Mouse (Mus musculus): ENCODE data around the gene Fam120a. TPM values are rescaled to one million over a fixed set of nuclear protein-coding genes. Genes with fewer than 3 reads are reported as not detected.

Fam120a gene
- polyA plus RNA-seq, 1 experiment from 2014 or later = 20.2 TPM

DNA sequence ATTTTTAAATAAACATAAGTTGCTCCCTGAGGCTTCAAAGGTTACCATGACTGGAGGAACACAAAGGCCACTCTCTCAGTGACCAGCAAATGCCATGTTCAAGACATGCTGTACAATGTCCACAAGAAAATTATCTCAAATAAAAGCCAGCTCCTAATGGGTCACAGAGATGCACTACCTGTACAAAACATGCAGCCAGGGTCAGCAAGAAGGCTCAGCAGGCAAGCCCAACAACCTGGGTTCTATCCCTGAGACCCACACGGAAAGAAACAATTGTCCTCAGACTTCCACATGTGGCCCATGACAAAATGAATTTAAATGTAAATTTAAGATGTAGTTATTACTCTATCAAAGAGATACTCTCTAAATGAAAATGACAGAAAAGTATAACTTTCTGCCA is 4.7 kb downstream of the Fam120a start:
- Histone ChIP-seq H3K36me3 (ENCODE audit: control insufficient read depth, insufficient read depth, low read length) (peaks cover 2% of the 10 kb centered on the region; the same call in 1 of the 2 replicates), H3K4me3 (ENCODE audit: low read depth, low read length) (no peak overlapping the region), H3K4me1 (ENCODE audit: control insufficient read depth, insufficient read depth, low read length) (peaks cover 14% of the 10 kb centered on the region; the same call in 1 of the 2 replicates), H3K4me2 (ENCODE audit: low read depth, severe bottlenecking) (no peak overlapping the region), H3K9me3 (ENCODE audit: control insufficient read depth, low read length) (no peaks in the 10 kb centered on the region), H3K27me3 (ENCODE audit: control insufficient read depth, insufficient read depth, low read length) (no peaks in the 10 kb centered on the region), H3K27ac (replicated peaks; ENCODE audit: low read depth, low read length) (no peak overlapping the region), H3K9ac (ENCODE audit: low read length) (no peak overlapping the region)
- ATAC-seq (ENCODE audit: insufficient number of reproducible peaks, low FRiP score, low TSS enrichment, low read depth) (no peak), DNase-seq (ENCODE audit: low spot score) (no peak)
- 79% methylated on average over 1 of the region's 1 CpGs for WGBS

DNA sequence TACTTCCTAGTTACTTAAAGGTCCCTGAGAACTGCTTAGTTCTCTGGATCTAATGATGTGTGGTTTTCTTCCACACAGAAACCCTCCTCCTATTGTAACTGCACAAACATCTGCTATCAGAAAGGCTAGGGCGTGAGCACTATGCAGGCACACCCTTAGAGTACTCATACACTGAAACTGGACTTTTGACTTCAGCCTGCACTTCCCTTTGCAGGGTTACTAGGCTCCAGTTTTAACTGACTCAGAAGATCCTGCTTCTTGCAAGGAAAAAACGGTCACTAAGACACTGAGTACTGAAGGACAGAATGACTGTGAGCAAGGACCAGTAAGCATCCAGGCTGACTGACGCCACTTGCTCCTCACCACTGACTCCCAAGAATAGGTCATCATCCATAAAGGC is 5.3 kb downstream of the Fam120a start:
- H3K4me1 ChIP-seq (ENCODE audit: control insufficient read depth, insufficient read depth, low read length) = peaks cover 14% of the 10 kb centered on the region; the same call in 1 of the 2 replicates
- H3K27me3 ChIP-seq (ENCODE audit: control insufficient read depth, insufficient read depth, low read length) = no peaks in the 10 kb centered on the region
- no peak overlapping the region for H3K27ac ChIP-seq (replicated peaks; ENCODE audit: low read depth, low read length)
- ATAC-seq (ENCODE audit: insufficient number of reproducible peaks, low FRiP score, low TSS enrichment, low read depth) (no peak), DNase-seq (ENCODE audit: low spot score) (no peak)
- H3K9me3 ChIP-seq (ENCODE audit: control insufficient read depth, low read length) = no peaks in the 10 kb centered on the region
- H3K4me2 ChIP-seq (ENCODE audit: low read depth, severe bottlenecking) = no peak overlapping the region
- no peak overlapping the region for H3K9ac ChIP-seq (ENCODE audit: low read length)
- 78% methylated on average over 3 of the region's 3 CpGs for WGBS
- no peak overlapping the region for H3K4me3 ChIP-seq (ENCODE audit: low read depth, low read length)
- H3K36me3 ChIP-seq (ENCODE audit: control insufficient read depth, insufficient read depth, low read length) = peaks cover 2% of the 10 kb centered on the region; the same call in 1 of the 2 replicates

DNA sequence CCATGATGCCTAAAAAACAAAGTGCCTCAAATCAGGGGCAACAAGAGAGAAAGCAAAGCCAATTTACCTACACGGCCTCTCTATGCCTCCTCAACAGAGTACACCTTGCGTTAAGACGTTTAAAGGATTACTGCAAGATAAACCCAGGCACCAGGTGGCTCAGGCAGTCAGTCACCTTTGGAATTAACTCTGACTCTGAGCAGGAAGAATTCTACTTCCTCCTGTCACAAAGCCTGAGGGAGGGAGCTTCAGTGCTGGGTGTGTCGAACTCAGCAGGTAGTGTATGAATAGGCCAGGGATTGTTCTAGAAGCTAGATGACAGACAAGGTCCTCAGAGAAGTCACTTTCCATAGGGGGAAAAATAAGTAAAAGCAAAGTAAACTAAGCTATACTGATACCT is 9.2 kb downstream of the Fam120a start:
- 74% methylated on average over 4 of the region's 4 CpGs for WGBS
- no peak for ATAC-seq (ENCODE audit: insufficient number of reproducible peaks, low FRiP score, low TSS enrichment, low read depth)

DNA sequence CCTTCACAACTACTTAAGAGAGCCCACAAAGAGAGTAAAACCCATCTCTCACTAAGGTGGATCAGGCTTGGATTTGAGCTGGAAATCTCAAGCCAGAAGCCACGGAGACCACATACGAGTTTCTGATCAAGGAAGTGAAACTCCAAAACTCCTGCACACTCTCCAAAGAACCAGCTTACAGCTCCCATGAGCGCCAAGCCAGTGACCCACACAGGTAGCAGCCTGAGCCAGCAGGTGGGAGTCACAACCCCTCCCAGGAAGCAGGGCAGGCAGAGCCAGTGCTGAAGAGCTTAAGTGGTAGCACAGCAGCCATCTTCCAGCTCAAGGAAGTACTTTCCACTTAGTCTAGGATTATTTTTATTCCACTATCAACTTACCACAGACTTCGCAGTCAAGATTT is 13.0 kb downstream of the Fam120a start:
- Histone ChIP-seq H3K9me3 (ENCODE audit: control insufficient read depth, low read length) (no peaks in the 10 kb centered on the region), H3K4me3 (ENCODE audit: low read depth, low read length) (no peak overlapping the region), H3K36me3 (ENCODE audit: control insufficient read depth, insufficient read depth, low read length) (no peaks in the 10 kb centered on the region), H3K4me1 (ENCODE audit: control insufficient read depth, insufficient read depth, low read length) (peaks cover 13% of the 10 kb centered on the region), H3K4me2 (ENCODE audit: low read depth, severe bottlenecking) (no peak overlapping the region), H3K27ac (replicated peaks; ENCODE audit: low read depth, low read length) (no peak overlapping the region), H3K9ac (ENCODE audit: low read length) (no peak overlapping the region), H3K27me3 (ENCODE audit: control insufficient read depth, insufficient read depth, low read length) (no peaks in the 10 kb centered on the region)
- DNase-seq (ENCODE audit: low spot score) (no peak), ATAC-seq (ENCODE audit: insufficient number of reproducible peaks, low FRiP score, low TSS enrichment, low read depth) (no peak)
- WGBS = 97% methylated on average over 4 of the region's 4 CpGs

More for the DNA sequence above, 9.2 kb downstream of the Fam120a start:
- Histone ChIP-seq H3K27me3 (ENCODE audit: control insufficient read depth, insufficient read depth, low read length) (no peaks in the 10 kb centered on the region), H3K4me3 (ENCODE audit: low read depth, low read length) (no peak overlapping the region), H3K4me1 (ENCODE audit: control insufficient read depth, insufficient read depth, low read length) (no peaks in the 10 kb centered on the region), H3K9ac (ENCODE audit: low read length) (no peak overlapping the region), H3K36me3 (ENCODE audit: control insufficient read depth, insufficient read depth, low read length) (no peaks in the 10 kb centered on the region), H3K9me3 (ENCODE audit: control insufficient read depth, low read length) (no peaks in the 10 kb centered on the region), H3K4me2 (ENCODE audit: low read depth, severe bottlenecking) (no peak overlapping the region), H3K27ac (replicated peaks; ENCODE audit: low read depth, low read length) (no peak overlapping the region)
- DNase-seq (ENCODE audit: low spot score) = no peak

DNA sequence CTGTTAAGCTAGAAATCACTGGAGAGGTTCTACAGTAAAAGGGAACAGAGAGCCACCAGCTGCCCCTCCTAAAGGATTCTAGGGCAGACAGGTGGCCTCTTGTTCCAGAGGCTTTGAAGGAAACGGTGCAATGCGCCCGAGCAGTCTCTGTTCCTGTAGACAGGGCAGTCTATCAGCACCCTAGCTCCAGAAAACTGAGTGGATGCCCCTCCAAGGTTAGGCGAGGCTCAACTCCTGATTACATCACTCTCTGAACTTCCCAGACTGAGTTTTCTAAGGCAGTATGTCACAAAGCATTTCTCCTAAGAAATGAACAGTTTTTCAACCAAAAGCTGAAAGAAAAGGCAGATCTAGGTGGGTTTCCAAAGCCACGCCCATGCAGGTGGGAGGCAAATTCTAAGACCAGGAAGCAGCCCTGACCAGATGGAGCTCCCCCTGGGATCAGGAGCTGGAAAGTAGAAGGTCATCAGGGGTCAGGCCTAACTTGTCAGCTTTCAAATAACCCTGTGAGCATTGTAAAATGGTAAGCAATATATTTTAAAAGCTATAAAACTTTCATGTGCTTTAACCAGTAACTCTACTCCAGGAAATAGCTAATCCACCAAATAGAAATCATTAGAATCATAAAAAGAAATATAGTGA is 17.1 kb downstream of the Fam120a start:
- Histone ChIP-seq H3K4me1 (ENCODE audit: control insufficient read depth, insufficient read depth, low read length) (peaks cover 13% of the 10 kb centered on the region), H3K27ac (replicated peaks; ENCODE audit: low read depth, low read length) (no peak overlapping the region; the same call in 1 of the 2 replicates), H3K36me3 (ENCODE audit: control insufficient read depth, insufficient read depth, low read length) (0 out of 2 replicates have a peak, but pooled peaks cover 4% of the 10 kb centered on the region), H3K4me2 (ENCODE audit: low read depth, severe bottlenecking) (no peak overlapping the region; the same call in 1 of the 2 replicates), H3K9ac (ENCODE audit: low read length) (no peak overlapping the region), H3K4me3 (ENCODE audit: low read depth, low read length) (no peak overlapping the region), H3K9me3 (ENCODE audit: control insufficient read depth, low read length) (no peaks in the 10 kb centered on the region; the same call in 1 of the 2 replicates), H3K27me3 (ENCODE audit: control insufficient read depth, insufficient read depth, low read length) (no peaks in the 10 kb centered on the region)
- no peak; the same call in 1 of the 2 replicates for ATAC-seq (ENCODE audit: insufficient number of reproducible peaks, low FRiP score, low TSS enrichment, low read depth)
- whole genome bisulfite sequencing = 40% methylated on average over 5 of the region's 5 CpGs
- DNase-seq (ENCODE audit: low spot score) = peak; percentile 50

DNA sequence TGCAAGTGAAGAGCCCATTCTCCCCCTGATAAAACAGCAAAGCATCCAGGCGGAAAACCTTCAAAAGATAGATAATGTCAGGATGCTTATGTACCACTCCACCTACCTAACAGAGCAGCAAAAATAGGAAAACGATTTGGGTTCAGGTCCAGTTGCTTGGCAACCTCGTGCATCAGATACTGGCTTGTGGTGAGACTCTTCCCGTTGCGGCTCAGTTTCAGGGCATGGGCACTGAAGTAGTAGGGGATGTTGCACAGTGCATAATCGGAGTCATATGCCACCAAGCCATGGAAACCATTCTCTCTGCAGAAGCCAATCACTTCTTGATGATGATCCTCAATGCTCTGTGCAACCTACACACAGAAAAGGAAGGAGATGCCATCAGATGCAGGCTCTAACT is 18.9 kb downstream of the Fam120a start:
- Histone ChIP-seq H3K27ac (replicated peaks; ENCODE audit: low read depth, low read length) (no peak overlapping the region), H3K27me3 (ENCODE audit: control insufficient read depth, insufficient read depth, low read length) (no peaks in the 10 kb centered on the region), H3K4me3 (ENCODE audit: low read depth, low read length) (no peak overlapping the region), H3K4me1 (ENCODE audit: control insufficient read depth, insufficient read depth, low read length) (peaks cover 13% of the 10 kb centered on the region), H3K4me2 (ENCODE audit: low read depth, severe bottlenecking) (no peak overlapping the region), H3K36me3 (ENCODE audit: control insufficient read depth, insufficient read depth, low read length) (peaks cover 7% of the 10 kb centered on the region; the same call in 1 of the 2 replicates), H3K9me3 (ENCODE audit: control insufficient read depth, low read length) (no peaks in the 10 kb centered on the region; the same call in 1 of the 2 replicates), H3K9ac (ENCODE audit: low read length) (no peak overlapping the region)
- WGBS = 93% methylated on average over 6 of the region's 6 CpGs
- DNase-seq (ENCODE audit: low spot score) (no peak), ATAC-seq (ENCODE audit: insufficient number of reproducible peaks, low FRiP score, low TSS enrichment, low read depth) (no peak)

DNA sequence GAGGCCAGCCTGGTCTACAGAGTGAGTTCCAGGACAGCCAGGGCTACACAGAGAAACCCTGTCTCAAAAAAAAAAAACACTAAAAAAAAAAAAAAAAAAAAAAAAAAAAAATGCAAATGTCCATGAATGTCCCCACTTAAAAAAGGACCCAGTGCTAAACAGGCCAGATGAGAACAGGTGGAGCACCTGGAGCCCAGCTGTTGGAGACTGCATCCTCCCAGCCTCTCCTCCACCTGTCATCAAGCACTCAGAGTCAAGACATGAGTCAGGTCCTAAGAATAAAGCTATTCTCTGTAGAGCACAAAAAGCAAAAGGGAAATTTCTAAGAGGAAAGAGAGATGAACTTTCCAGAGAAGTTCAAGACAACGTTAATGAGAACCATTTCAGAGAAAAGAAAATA is 23.2 kb downstream of the Fam120a start:
- Histone ChIP-seq H3K27me3 (ENCODE audit: control insufficient read depth, insufficient read depth, low read length) (no peaks in the 10 kb centered on the region), H3K27ac (replicated peaks; ENCODE audit: low read depth, low read length) (no peak overlapping the region), H3K9ac (ENCODE audit: low read length) (no peak overlapping the region), H3K36me3 (ENCODE audit: control insufficient read depth, insufficient read depth, low read length) (peaks cover 12% of the 10 kb centered on the region; the same call in 1 of the 2 replicates), H3K4me1 (ENCODE audit: control insufficient read depth, insufficient read depth, low read length) (no peaks in the 10 kb centered on the region), H3K4me3 (ENCODE audit: low read depth, low read length) (no peak overlapping the region), H3K9me3 (ENCODE audit: control insufficient read depth, low read length) (no peaks in the 10 kb centered on the region; the same call in 1 of the 2 replicates), H3K4me2 (ENCODE audit: low read depth, severe bottlenecking) (no peak overlapping the region)
- WGBS = 72% methylated on average over 1 of the region's 1 CpGs
- ATAC-seq (ENCODE audit: insufficient number of reproducible peaks, low FRiP score, low TSS enrichment, low read depth) (no peak), DNase-seq (ENCODE audit: low spot score) (no peak)

DNA sequence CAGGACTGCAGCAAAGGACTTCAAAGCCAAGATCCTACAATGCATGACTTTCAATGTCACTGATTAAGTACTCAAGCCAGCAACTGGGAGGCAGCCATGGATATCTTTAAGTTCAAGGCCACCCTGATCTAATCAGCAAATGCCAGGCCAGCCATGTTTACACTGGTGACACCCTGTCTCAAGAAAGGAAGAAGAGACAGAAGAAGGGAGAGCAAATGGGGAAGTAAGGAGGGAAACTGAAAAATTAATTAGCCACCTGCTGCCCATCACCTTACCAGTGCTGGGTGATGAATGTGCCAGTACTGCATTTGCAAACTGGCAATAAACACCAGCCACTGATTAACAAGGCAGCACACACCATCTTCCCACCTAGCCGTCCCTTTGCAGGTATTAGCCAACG is 25.3 kb downstream of the Fam120a start:
- peaks cover 8% of the 10 kb centered on the region; the same call in 1 of the 2 replicates for H3K36me3 ChIP-seq (ENCODE audit: control insufficient read depth, insufficient read depth, low read length)
- ATAC-seq (ENCODE audit: insufficient number of reproducible peaks, low FRiP score, low TSS enrichment, low read depth) = no peak
- H3K27me3 ChIP-seq (ENCODE audit: control insufficient read depth, insufficient read depth, low read length) = no peaks in the 10 kb centered on the region
- H3K4me3 ChIP-seq (ENCODE audit: low read depth, low read length) = no peak overlapping the region
- H3K4me2 ChIP-seq (ENCODE audit: low read depth, severe bottlenecking) = no peak overlapping the region
- H3K4me1 ChIP-seq (ENCODE audit: control insufficient read depth, insufficient read depth, low read length) = no peaks in the 10 kb centered on the region
- WGBS = 78% methylated on average over 2 of the region's 2 CpGs
- H3K9me3 ChIP-seq (ENCODE audit: control insufficient read depth, low read length) = no peaks in the 10 kb centered on the region
- no peak overlapping the region for H3K9ac ChIP-seq (ENCODE audit: low read length)
- H3K27ac ChIP-seq (replicated peaks; ENCODE audit: low read depth, low read length) = no peak overlapping the region
- DNase-seq (ENCODE audit: low spot score) = no peak
